Mouse (Mus musculus): ENCODE measurements at regions not wholly inside any gene's neighbourhood (a gene's known extent, or its start where the extent isn't known, plus 50 kb on each side); places are given as distances from the start of the nearest gene placed in this dataset.

DNA sequence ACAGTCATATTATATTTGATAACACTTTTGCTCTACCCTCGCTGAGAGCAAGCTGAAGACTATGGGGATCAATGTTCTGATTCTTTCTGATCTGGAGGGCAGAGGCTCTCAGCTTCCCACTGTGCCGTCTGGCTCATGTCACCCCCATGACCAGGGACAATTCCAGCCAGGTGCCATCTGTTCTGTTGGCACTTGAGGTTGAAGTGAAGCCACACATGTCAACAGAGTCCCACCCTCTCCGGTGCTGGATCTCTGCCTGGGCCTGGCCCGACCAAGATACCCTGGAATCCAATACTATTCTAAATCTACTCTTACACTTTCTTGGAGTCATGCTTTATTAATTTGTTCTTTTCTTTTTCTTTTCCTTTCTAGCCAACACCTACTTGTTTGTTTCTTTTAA is 538.0 kb downstream of the Etv1 start:
- Histone ChIP-seq H3K36me3 (ENCODE audit: control insufficient read depth, insufficient read depth) (no peaks in the 10 kb centered on the region), H3K9me3 (replicated peaks; ENCODE audit: control insufficient read depth, low read length) (no peaks in the 10 kb centered on the region), H3K9ac (ENCODE audit: low read length) (no peak overlapping the region), H3K27ac (ENCODE audit: low read length) (no peak overlapping the region), H3K4me1 (ENCODE audit: control insufficient read depth, insufficient read depth, low read length) (no peaks in the 10 kb centered on the region), H3K4me2 (ENCODE audit: low read depth, low read length) (no peak overlapping the region), H3K4me3 (ENCODE audit: low read length) (no peak overlapping the region), H3K27me3 (ENCODE audit: control insufficient read depth, insufficient read depth, low read length) (no peaks in the 10 kb centered on the region)
- no peak for ATAC-seq (replicated peaks; ENCODE audit: extremely low read depth, insufficient read depth, low FRiP score)
- 68% methylated on average over 4 of the region's 4 CpGs for WGBS

DNA sequence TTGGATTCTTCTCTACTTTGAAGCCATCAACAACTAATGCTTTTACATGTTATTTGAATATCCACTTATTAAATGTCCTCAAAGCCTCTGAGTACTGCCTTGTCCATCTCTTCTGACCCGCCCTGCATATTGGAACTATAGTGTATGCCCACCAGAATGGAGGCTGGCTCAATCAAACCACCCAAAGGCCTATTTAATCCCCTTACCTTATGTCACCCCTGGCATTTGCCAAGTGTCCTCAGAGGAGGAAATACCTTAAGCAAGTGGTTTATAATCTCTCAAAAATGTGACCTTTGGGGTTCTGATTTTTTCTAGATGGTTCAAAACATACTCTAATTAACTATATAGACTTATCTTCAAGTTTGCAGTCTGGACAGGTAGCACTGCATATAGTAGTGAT is 542.3 kb downstream of the Etv1 start:
- Histone ChIP-seq H3K9ac (ENCODE audit: low read length) (no peak overlapping the region), H3K27me3 (ENCODE audit: control insufficient read depth, insufficient read depth, low read length) (no peaks in the 10 kb centered on the region), H3K4me2 (ENCODE audit: low read depth, low read length) (no peak overlapping the region), H3K27ac (ENCODE audit: low read length) (no peak overlapping the region), H3K36me3 (ENCODE audit: control insufficient read depth, insufficient read depth) (no peaks in the 10 kb centered on the region), H3K4me3 (ENCODE audit: low read length) (no peak overlapping the region), H3K4me1 (ENCODE audit: control insufficient read depth, insufficient read depth, low read length) (no peaks in the 10 kb centered on the region), H3K9me3 (replicated peaks; ENCODE audit: control insufficient read depth, low read length) (no peaks in the 10 kb centered on the region)
- 71% methylated on average over 1 of the region's 1 CpGs for WGBS
- no peak for ATAC-seq (replicated peaks; ENCODE audit: extremely low read depth, insufficient read depth, low FRiP score)

DNA sequence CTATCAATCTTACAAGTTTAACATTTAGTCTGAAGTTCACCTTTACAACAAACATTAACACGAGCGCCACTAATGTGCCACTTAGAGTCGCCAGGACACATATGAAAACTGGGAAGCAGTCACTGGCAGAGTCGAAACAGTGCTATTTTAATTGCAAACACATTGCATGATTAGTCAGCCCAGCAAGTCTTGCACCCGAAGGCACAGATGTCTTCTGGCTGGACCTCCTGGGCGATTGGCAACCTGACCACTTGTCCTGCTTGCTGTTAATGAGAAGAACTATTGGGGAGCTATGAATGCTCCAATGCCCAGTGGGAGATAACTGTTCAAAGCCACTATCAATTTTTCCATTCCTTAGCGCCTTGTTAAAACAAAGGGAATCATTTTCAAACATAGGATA is 547.0 kb downstream of the Etv1 start:
- Histone ChIP-seq H3K9ac (ENCODE audit: low read length) (no peak overlapping the region), H3K27me3 (ENCODE audit: control insufficient read depth, insufficient read depth, low read length) (no peaks in the 10 kb centered on the region), H3K9me3 (replicated peaks; ENCODE audit: control insufficient read depth, low read length) (no peaks in the 10 kb centered on the region), H3K27ac (ENCODE audit: low read length) (no peak overlapping the region), H3K4me2 (ENCODE audit: low read depth, low read length) (no peak overlapping the region), H3K36me3 (ENCODE audit: control insufficient read depth, insufficient read depth) (no peaks in the 10 kb centered on the region), H3K4me3 (ENCODE audit: low read length) (no peak overlapping the region), H3K4me1 (ENCODE audit: control insufficient read depth, insufficient read depth, low read length) (no peaks in the 10 kb centered on the region)
- WGBS: 75% methylated on average over 7 of the region's 7 CpGs
- no peak for ATAC-seq (replicated peaks; ENCODE audit: extremely low read depth, insufficient read depth, low FRiP score)

DNA sequence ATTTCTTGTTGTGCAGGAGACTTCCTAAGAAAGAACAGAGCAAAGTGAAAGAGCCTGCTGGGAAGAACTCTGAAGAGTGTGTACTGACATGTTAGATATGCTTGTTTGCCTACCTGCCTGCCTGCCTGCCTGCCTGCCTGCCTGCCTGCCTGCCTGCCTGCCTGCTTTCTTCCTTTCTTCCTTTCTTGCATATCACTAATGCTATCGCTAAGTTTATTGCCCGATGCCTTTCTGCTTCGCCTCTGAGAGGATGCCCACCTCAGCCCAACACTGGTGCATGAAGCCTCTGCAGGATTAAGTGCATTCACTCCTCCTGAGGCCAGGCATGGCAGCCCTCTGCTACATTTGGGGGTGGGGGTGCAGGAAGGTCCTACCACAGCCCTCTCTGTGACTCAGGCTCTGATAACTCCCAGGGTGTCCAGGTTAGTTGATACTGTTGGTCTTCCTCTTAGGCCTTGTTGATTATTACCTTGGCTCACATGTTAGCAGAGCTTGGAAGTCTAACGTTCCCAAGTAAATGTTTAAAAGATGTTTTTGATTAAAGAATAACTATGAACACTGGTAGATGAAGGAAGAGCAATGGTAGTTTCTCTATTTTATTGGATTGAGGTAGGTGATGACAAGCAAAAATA is 547.6 kb downstream of the Etv1 start:
- no peak overlapping the region for H3K4me3 ChIP-seq (ENCODE audit: low read length)
- no peaks in the 10 kb centered on the region for H3K27me3 ChIP-seq (ENCODE audit: control insufficient read depth, insufficient read depth, low read length)
- 76% methylated on average over 4 of the region's 4 CpGs for WGBS
- H3K9ac ChIP-seq (ENCODE audit: low read length): no peak overlapping the region
- H3K4me2 ChIP-seq (ENCODE audit: low read depth, low read length): no peak overlapping the region
- no peak overlapping the region for H3K27ac ChIP-seq (ENCODE audit: low read length)
- H3K4me1 ChIP-seq (ENCODE audit: control insufficient read depth, insufficient read depth, low read length): no peaks in the 10 kb centered on the region
- no peak for ATAC-seq (replicated peaks; ENCODE audit: extremely low read depth, insufficient read depth, low FRiP score)
- no peaks in the 10 kb centered on the region for H3K9me3 ChIP-seq (replicated peaks; ENCODE audit: control insufficient read depth, low read length)
- no peaks in the 10 kb centered on the region for H3K36me3 ChIP-seq (ENCODE audit: control insufficient read depth, insufficient read depth)

GRCm38 (mm10) chr12:39328377-39328776 is 549.2 kb downstream of the Etv1 start:
- no peak overlapping the region for H3K9ac ChIP-seq (ENCODE audit: low read length)
- no peak overlapping the region for H3K4me3 ChIP-seq (ENCODE audit: low read length)
- H3K27ac ChIP-seq (ENCODE audit: low read length): no peak overlapping the region
- no peaks in the 10 kb centered on the region for H3K9me3 ChIP-seq (replicated peaks; ENCODE audit: control insufficient read depth, low read length)
- no peak for ATAC-seq (replicated peaks; ENCODE audit: extremely low read depth, insufficient read depth, low FRiP score)
- H3K36me3 ChIP-seq (ENCODE audit: control insufficient read depth, insufficient read depth): no peaks in the 10 kb centered on the region
- H3K4me1 ChIP-seq (ENCODE audit: control insufficient read depth, insufficient read depth, low read length): no peaks in the 10 kb centered on the region
- H3K27me3 ChIP-seq (ENCODE audit: control insufficient read depth, insufficient read depth, low read length): no peaks in the 10 kb centered on the region
- no peak overlapping the region for H3K4me2 ChIP-seq (ENCODE audit: low read depth, low read length)

DNA sequence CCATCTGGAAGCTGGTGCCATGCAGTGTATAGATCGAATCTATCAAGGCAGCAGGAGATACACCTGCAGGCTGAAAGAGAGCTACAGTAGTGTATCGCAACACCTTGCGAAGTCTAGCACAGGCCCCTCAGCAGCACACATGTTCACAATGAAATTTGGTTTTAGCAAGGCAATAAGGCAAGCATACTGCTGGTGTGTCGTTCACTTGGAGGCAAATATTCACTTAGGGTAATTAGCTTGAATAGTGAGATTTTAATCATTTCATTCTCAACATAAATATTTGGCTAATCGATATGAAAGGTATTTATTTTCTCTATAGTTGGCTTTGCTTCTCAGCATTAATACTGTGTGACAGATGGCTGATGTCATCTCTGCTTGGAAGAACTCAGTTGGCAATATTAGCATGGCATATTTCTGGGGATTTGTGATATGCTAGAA is 559.9 kb downstream of the Etv1 start:
- no peak overlapping the region for H3K4me2 ChIP-seq (ENCODE audit: low read depth, low read length)
- H3K27me3 ChIP-seq (ENCODE audit: control insufficient read depth, insufficient read depth, low read length): no peaks in the 10 kb centered on the region
- H3K9ac ChIP-seq (ENCODE audit: low read length): no peak overlapping the region
- ATAC-seq (replicated peaks; ENCODE audit: extremely low read depth, insufficient read depth, low FRiP score): no peak
- no peaks in the 10 kb centered on the region for H3K9me3 ChIP-seq (replicated peaks; ENCODE audit: control insufficient read depth, low read length)
- H3K36me3 ChIP-seq (ENCODE audit: control insufficient read depth, insufficient read depth): no peaks in the 10 kb centered on the region
- H3K4me1 ChIP-seq (ENCODE audit: control insufficient read depth, insufficient read depth, low read length): no peaks in the 10 kb centered on the region
- H3K27ac ChIP-seq (ENCODE audit: low read length): no peak overlapping the region
- 81% methylated on average over 5 of the region's 5 CpGs for WGBS
- no peak overlapping the region for H3K4me3 ChIP-seq (ENCODE audit: low read length)

DNA sequence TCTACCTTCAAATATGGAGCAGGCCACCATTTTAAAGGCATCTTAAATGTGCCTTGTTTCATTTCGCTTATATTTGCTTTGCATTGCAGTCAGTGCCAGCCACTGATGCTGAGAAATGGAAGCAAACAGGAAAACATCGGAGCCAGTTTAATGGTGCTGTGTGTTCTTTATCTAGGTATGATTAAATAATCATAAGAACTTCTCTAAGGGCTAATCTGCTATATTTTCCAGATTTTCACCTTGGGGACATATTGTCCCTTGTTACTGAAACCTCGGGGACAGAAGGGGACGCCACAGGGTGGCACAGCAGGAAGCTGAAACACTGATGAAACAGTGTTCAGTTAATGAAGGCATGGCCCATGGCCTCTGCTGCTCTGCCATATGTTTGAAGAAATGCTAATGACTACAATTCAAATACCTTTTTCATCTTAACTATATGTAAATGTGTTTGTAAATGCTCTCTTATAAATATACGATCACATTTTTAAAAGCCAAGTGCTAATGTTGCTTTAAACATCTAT is 562.6 kb downstream of the Etv1 start:
- H3K27ac ChIP-seq (ENCODE audit: low read length): no peak overlapping the region
- H3K4me2 ChIP-seq (ENCODE audit: low read depth, low read length): no peak overlapping the region
- H3K9ac ChIP-seq (ENCODE audit: low read length): no peak overlapping the region
- no peak for ATAC-seq (replicated peaks; ENCODE audit: extremely low read depth, insufficient read depth, low FRiP score)
- no peak overlapping the region for H3K4me3 ChIP-seq (ENCODE audit: low read length)
- no peaks in the 10 kb centered on the region for H3K9me3 ChIP-seq (replicated peaks; ENCODE audit: control insufficient read depth, low read length)
- H3K36me3 ChIP-seq (ENCODE audit: control insufficient read depth, insufficient read depth): no peaks in the 10 kb centered on the region
- H3K4me1 ChIP-seq (ENCODE audit: control insufficient read depth, insufficient read depth, low read length): no peaks in the 10 kb centered on the region
- WGBS: 80% methylated on average over 5 of the region's 5 CpGs
- H3K27me3 ChIP-seq (ENCODE audit: control insufficient read depth, insufficient read depth, low read length): no peaks in the 10 kb centered on the region

DNA sequence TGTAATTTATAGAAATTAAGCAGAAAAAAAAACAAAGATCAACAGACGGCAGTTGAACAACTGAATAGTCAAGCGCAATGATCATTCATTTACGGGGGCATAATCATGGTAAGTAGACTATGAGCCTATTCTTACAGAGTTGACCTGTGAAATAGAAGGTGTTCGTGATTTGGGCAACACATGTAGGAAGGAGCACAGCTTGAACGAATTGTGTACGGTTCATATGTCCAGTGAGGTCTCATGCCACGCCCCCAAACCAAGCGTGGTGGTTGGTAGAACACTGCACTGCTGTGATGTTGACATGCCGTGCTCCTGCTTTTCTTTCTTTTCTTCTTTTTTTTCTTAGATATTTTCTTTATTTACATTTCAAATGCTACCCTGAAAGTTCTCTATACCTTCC is 563.1 kb downstream of the Etv1 start:
- no peak overlapping the region for H3K4me2 ChIP-seq (ENCODE audit: low read depth, low read length)
- H3K4me3 ChIP-seq (ENCODE audit: low read length): no peak overlapping the region
- no peak overlapping the region for H3K9ac ChIP-seq (ENCODE audit: low read length)
- WGBS: 90% methylated on average over 9 of the region's 9 CpGs
- no peaks in the 10 kb centered on the region for H3K27me3 ChIP-seq (ENCODE audit: control insufficient read depth, insufficient read depth, low read length)
- ATAC-seq (replicated peaks; ENCODE audit: extremely low read depth, insufficient read depth, low FRiP score): no peak
- no peaks in the 10 kb centered on the region for H3K4me1 ChIP-seq (ENCODE audit: control insufficient read depth, insufficient read depth, low read length)
- no peak overlapping the region for H3K27ac ChIP-seq (ENCODE audit: low read length)
- no peaks in the 10 kb centered on the region for H3K36me3 ChIP-seq (ENCODE audit: control insufficient read depth, insufficient read depth)
- H3K9me3 ChIP-seq (replicated peaks; ENCODE audit: control insufficient read depth, low read length): no peaks in the 10 kb centered on the region

DNA sequence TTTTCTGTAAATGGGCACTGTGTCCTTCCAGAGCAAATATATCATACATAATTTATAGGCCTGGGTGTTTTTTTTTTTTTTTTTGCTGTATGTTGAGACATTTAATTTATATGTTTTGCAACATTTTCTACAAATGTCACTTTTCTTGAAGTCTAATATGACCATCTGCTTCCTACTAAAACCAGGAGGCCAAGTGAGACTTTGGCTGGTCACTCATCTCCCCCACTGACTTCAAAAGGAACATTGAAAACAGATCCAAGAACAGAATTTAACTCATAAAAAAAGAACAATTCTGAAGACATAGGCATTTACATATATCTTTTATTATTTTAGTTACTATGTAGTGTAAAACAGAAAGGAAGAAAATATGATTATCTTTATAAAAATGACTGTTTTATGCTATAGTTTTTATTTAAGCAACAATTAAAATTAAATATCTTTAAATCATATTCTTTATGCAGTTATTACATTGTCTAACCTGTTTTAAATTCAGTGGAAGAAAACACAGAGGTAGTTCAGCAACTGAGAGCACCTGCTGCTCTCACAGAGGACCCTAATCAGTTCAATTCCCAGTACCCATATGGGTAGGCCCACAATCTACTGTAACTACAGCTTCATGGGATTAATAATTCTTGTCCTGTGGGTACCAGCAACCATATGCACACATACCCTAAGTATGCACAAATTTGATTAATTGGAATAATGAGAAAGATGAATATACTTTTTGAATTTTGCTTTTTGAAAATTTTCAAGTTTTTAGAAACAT is 592.5 kb downstream of the Etv1 start:
- Histone ChIP-seq H3K4me2 (ENCODE audit: low read depth, low read length) (no peak overlapping the region), H3K4me3 (ENCODE audit: low read length) (no peak overlapping the region), H3K9me3 (replicated peaks; ENCODE audit: control insufficient read depth, low read length) (no peaks in the 10 kb centered on the region), H3K9ac (ENCODE audit: low read length) (no peak overlapping the region), H3K4me1 (ENCODE audit: control insufficient read depth, insufficient read depth, low read length) (no peaks in the 10 kb centered on the region), H3K27ac (ENCODE audit: low read length) (no peak overlapping the region), H3K27me3 (ENCODE audit: control insufficient read depth, insufficient read depth, low read length) (no peaks in the 10 kb centered on the region), H3K36me3 (ENCODE audit: control insufficient read depth, insufficient read depth) (no peaks in the 10 kb centered on the region)
- ATAC-seq (replicated peaks; ENCODE audit: extremely low read depth, insufficient read depth, low FRiP score): no peak

Data from heart, embryonic 16.5 days (tissue).